Mouse (Mus musculus) small intestine, adult 2 months (tissue): ENCODE measurements at regions not wholly inside any gene's neighbourhood (a gene's known extent, or its start where the extent isn't known, plus 50 kb on each side); places are given as distances from the start of the nearest gene placed in this dataset.

ENCODE experiments used
- H3K27ac ChIP-seq: fragments of 200-500 bp; 2 replicates; pipeline ENCODE4 v1.5.1; 2012; ENCODE audit warnings: low read depth, low read length, control low read depth, inconsistent platforms; ENCODE audit not compliant: insufficient read depth
- H3K27me3 ChIP-seq: fragments of 200-500 bp; 2 replicates; pipeline ENCODE4 v1.6.1; 2012; ENCODE audit warnings: mild to moderate bottlenecking, moderate library complexity, low read length, inconsistent platforms; ENCODE audit not compliant: control insufficient read depth, insufficient read depth
- H3K36me3 ChIP-seq: fragments of 200-500 bp; 2 replicates; pipeline ENCODE4 v1.6.1; 2012; ENCODE audit warnings: mild to moderate bottlenecking, low read length, control low read depth, inconsistent platforms; ENCODE audit not compliant: control insufficient read depth, insufficient read depth
- H3K4me1 ChIP-seq: fragments of 200-500 bp; 2 replicates; pipeline ENCODE4 v1.6.1; 2012; ENCODE audit warnings: low read length, inconsistent platforms, mixed read lengths; ENCODE audit not compliant: control insufficient read depth, insufficient read depth, insufficient read length
- H3K4me3 ChIP-seq: fragments of 200-500 bp; 2 replicates; pipeline ENCODE4 v1.5.1; 2012; ENCODE audit warnings: low read depth, mild to moderate bottlenecking, control low read depth, inconsistent platforms, low read length, moderate library complexity
- CTCF ChIP-seq: fragments of 200-500 bp; IDR thresholded peaks from 2 replicates; pipeline ENCODE4 v1.5.1; 2012; ENCODE audit warnings: low read depth, mild to moderate bottlenecking, control low read depth, inconsistent platforms, low read length, moderate library complexity, mixed read lengths; ENCODE audit not compliant: insufficient replicate concordance, insufficient read length; ENCODE audit errors: extremely low read depth
- POLR2A ChIP-seq: fragments of 200-500 bp; IDR thresholded peaks from 2 replicates; pipeline ENCODE4 v1.6.1; 2012; ENCODE audit warnings: low read depth, mild to moderate bottlenecking, control low read depth, inconsistent platforms, low read length, moderate library complexity
- WGBS: fragments of 180-500 bp; shearing (Covaris S2); methylation state at CpG from one replicate; pipeline ENCODE4 v1.1.7; 2018; 5-methylcytosine and 5-hydroxymethylcytosine counted together

- 77% methylated on average over 16 of the region's 16 CpGs for WGBS
- no peak for TF ChIP-seq CTCF
- TF ChIP-seq POLR2A = no peak
- Histone ChIP-seq H3K4me1 (no peaks in the 10 kb centered on the region), H3K27ac (no peak overlapping the region), H3K4me3 (no peak overlapping the region), H3K36me3 (no peaks in the 10 kb centered on the region), H3K27me3 (no peaks in the 10 kb centered on the region)
Observed at GRCm38 (mm10) chr8:15318082-15318816, 272.4 kb upstream of the BB014433 start.

- H3K4me1 ChIP-seq = no peaks in the 10 kb centered on the region
- no peaks in the 10 kb centered on the region for H3K27me3 ChIP-seq
- no peak for TF ChIP-seq CTCF
- no peak for TF ChIP-seq POLR2A
- WGBS = 71% methylated on average over 5 of the region's 5 CpGs
- no peaks in the 10 kb centered on the region for H3K36me3 ChIP-seq
- H3K4me3 ChIP-seq = no peak overlapping the region
- H3K27ac ChIP-seq = no peak overlapping the region
Observed at GRCm38 (mm10) chr8:15313481-15313880, 267.6 kb upstream of the BB014433 start.

GRCm38 (mm10) chr8:15311509-15311908 is 265.6 kb upstream of the BB014433 start:
- Histone ChIP-seq H3K36me3 (no peaks in the 10 kb centered on the region), H3K4me3 (no peak overlapping the region), H3K27me3 (no peaks in the 10 kb centered on the region), H3K27ac (no peak overlapping the region), H3K4me1 (no peaks in the 10 kb centered on the region)
- WGBS = 79% methylated on average over 4 of the region's 4 CpGs
- TF ChIP-seq CTCF (no peak), POLR2A (no peak)

GRCm38 (mm10) chr8:15311045-15311444 is 265.2 kb upstream of the BB014433 start:
- 81% methylated on average over 7 of the region's 7 CpGs for WGBS
- H3K27ac ChIP-seq = no peak overlapping the region
- no peaks in the 10 kb centered on the region for H3K4me1 ChIP-seq
- H3K27me3 ChIP-seq = no peaks in the 10 kb centered on the region
- no peak overlapping the region for H3K4me3 ChIP-seq
- TF ChIP-seq CTCF (no peak), POLR2A (no peak)
- H3K36me3 ChIP-seq = no peaks in the 10 kb centered on the region

GRCm38 (mm10) chr8:15304143-15304677 is 258.3 kb upstream of the BB014433 start:
- H3K27ac ChIP-seq = no peak overlapping the region
- no peak overlapping the region for H3K4me3 ChIP-seq
- no peaks in the 10 kb centered on the region for H3K36me3 ChIP-seq
- H3K4me1 ChIP-seq = no peaks in the 10 kb centered on the region
- TF ChIP-seq POLR2A (no peak), CTCF (no peak)
- H3K27me3 ChIP-seq = no peaks in the 10 kb centered on the region
- 73% methylated on average over 2 of the region's 2 CpGs for WGBS

- H3K36me3 ChIP-seq = no peaks in the 10 kb centered on the region
- H3K4me1 ChIP-seq = no peaks in the 10 kb centered on the region
- WGBS = 67% methylated on average over 5 of the region's 5 CpGs
- no peak for TF ChIP-seq CTCF
- no peak overlapping the region for H3K4me3 ChIP-seq
- no peaks in the 10 kb centered on the region for H3K27me3 ChIP-seq
- H3K27ac ChIP-seq = no peak overlapping the region
Observed at GRCm38 (mm10) chr8:15273775-15274174, 227.9 kb upstream of the BB014433 start.

- TF ChIP-seq POLR2A (no peak), CTCF (no peak)
- H3K36me3 ChIP-seq = no peaks in the 10 kb centered on the region
- H3K27ac ChIP-seq = no peak overlapping the region
- 46% methylated on average over 17 of the region's 17 CpGs for WGBS
- no peaks in the 10 kb centered on the region for H3K27me3 ChIP-seq
- H3K4me3 ChIP-seq = no peak overlapping the region
- H3K4me1 ChIP-seq = no peaks in the 10 kb centered on the region
Observed at GRCm38 (mm10) chr8:15271793-15272587, 226.1 kb upstream of the BB014433 start.
